Mouse (Mus musculus): ENCODE measurements at regions not wholly inside any gene's neighbourhood (a gene's known extent, or its start where the extent isn't known, plus 50 kb on each side); places are given as distances from the start of the nearest gene placed in this dataset.

- DNase-seq (ENCODE audit: low spot score) (no peak), ATAC-seq (ENCODE audit: extremely low read depth, insufficient number of reproducible peaks, low FRiP score, poor library complexity, severe bottlenecking) (no peak)
- Histone ChIP-seq H3K4me3 (ENCODE audit: low read depth, low read length) (no peak overlapping the region), H3K9me3 (replicated peaks) (no peaks in the 10 kb centered on the region), H3K4me1 (ENCODE audit: insufficient read depth, low read depth, low read length) (no peaks in the 10 kb centered on the region), H3K27me3 (ENCODE audit: insufficient read depth, low read length) (no peaks in the 10 kb centered on the region), H3K36me3 (replicated peaks) (no peaks in the 10 kb centered on the region)
- TF ChIP-seq POLR2AphosphoS5 (IDR thresholded peaks at IDR 0.05; ENCODE audit: insufficient replicate concordance, low read depth, low read length) (no peak), TAL1 (conservative IDR thresholded peaks at IDR 0.05; ENCODE audit: low read depth, low read length) (no peak), GATA1 (IDR thresholded peaks at IDR 0.05; ENCODE audit: borderline replicate concordance, low read length) (no peak), CTCF (IDR thresholded peaks at IDR 0.05; ENCODE audit: low read depth, low read length) (no peak), GATA2 (IDR thresholded peaks at IDR 0.05; ENCODE audit: borderline replicate concordance, low read depth, low read length) (no peak)
These were observed 304.1 kb upstream of the N6amt1 start for GRCm38 (mm10) chr16:87049741-87050383.

- H3K27me3 ChIP-seq (ENCODE audit: insufficient read depth, low read length): no peaks in the 10 kb centered on the region
- H3K36me3 ChIP-seq (replicated peaks): no peaks in the 10 kb centered on the region
- H3K4me1 ChIP-seq (ENCODE audit: insufficient read depth, low read depth, low read length): no peaks in the 10 kb centered on the region
- no peaks in the 10 kb centered on the region for H3K9me3 ChIP-seq (replicated peaks)
- no peak overlapping the region for H3K4me3 ChIP-seq (ENCODE audit: low read depth, low read length)
- no peak for DNase-seq (ENCODE audit: low spot score)
- no peak for ATAC-seq (ENCODE audit: extremely low read depth, insufficient number of reproducible peaks, low FRiP score, poor library complexity, severe bottlenecking)
- TF ChIP-seq GATA2 (IDR thresholded peaks at IDR 0.05; ENCODE audit: borderline replicate concordance, low read depth, low read length) (no peak), GATA1 (IDR thresholded peaks at IDR 0.05; ENCODE audit: borderline replicate concordance, low read length) (no peak), TAL1 (conservative IDR thresholded peaks at IDR 0.05; ENCODE audit: low read depth, low read length) (no peak), POLR2AphosphoS5 (IDR thresholded peaks at IDR 0.05; ENCODE audit: insufficient replicate concordance, low read depth, low read length) (no peak), CTCF (IDR thresholded peaks at IDR 0.05; ENCODE audit: low read depth, low read length) (no peak)
These were observed 309.0 kb upstream of the N6amt1 start for GRCm38 (mm10) chr16:87044773-87045561.

- H3K27me3 ChIP-seq (ENCODE audit: insufficient read depth, low read length): no peaks in the 10 kb centered on the region
- no peak overlapping the region for H3K4me3 ChIP-seq (ENCODE audit: low read depth, low read length)
- H3K4me1 ChIP-seq (ENCODE audit: insufficient read depth, low read depth, low read length): no peaks in the 10 kb centered on the region
- no peaks in the 10 kb centered on the region for H3K9me3 ChIP-seq (replicated peaks)
- no peak for DNase-seq (ENCODE audit: low spot score)
- TF ChIP-seq GATA1 (IDR thresholded peaks at IDR 0.05; ENCODE audit: borderline replicate concordance, low read length) (no peak), GATA2 (IDR thresholded peaks at IDR 0.05; ENCODE audit: borderline replicate concordance, low read depth, low read length) (no peak), POLR2AphosphoS5 (IDR thresholded peaks at IDR 0.05; ENCODE audit: insufficient replicate concordance, low read depth, low read length) (no peak), CTCF (IDR thresholded peaks at IDR 0.05; ENCODE audit: low read depth, low read length) (no peak), TAL1 (conservative IDR thresholded peaks at IDR 0.05; ENCODE audit: low read depth, low read length) (no peak)
- no peaks in the 10 kb centered on the region for H3K36me3 ChIP-seq (replicated peaks)
- ATAC-seq (ENCODE audit: extremely low read depth, insufficient number of reproducible peaks, low FRiP score, poor library complexity, severe bottlenecking): no peak
These were observed 310.3 kb upstream of the N6amt1 start for GRCm38 (mm10) chr16:87043689-87044088.

GRCm38 (mm10) chr16:87040366-87040765, 313.6 kb upstream of the N6amt1 start:
- no peak for DNase-seq (ENCODE audit: low spot score)
- H3K4me3 ChIP-seq (ENCODE audit: low read depth, low read length): no peak overlapping the region
- no peak for ATAC-seq (ENCODE audit: extremely low read depth, insufficient number of reproducible peaks, low FRiP score, poor library complexity, severe bottlenecking)
- no peaks in the 10 kb centered on the region for H3K36me3 ChIP-seq (replicated peaks)
- no peaks in the 10 kb centered on the region for H3K27me3 ChIP-seq (ENCODE audit: insufficient read depth, low read length)
- H3K4me1 ChIP-seq (ENCODE audit: insufficient read depth, low read depth, low read length): no peaks in the 10 kb centered on the region
- H3K9me3 ChIP-seq (replicated peaks): no peaks in the 10 kb centered on the region
- TF ChIP-seq POLR2AphosphoS5 (IDR thresholded peaks at IDR 0.05; ENCODE audit: insufficient replicate concordance, low read depth, low read length) (no peak), GATA2 (IDR thresholded peaks at IDR 0.05; ENCODE audit: borderline replicate concordance, low read depth, low read length) (no peak), GATA1 (IDR thresholded peaks at IDR 0.05; ENCODE audit: borderline replicate concordance, low read length) (no peak), CTCF (IDR thresholded peaks at IDR 0.05; ENCODE audit: low read depth, low read length) (no peak), TAL1 (conservative IDR thresholded peaks at IDR 0.05; ENCODE audit: low read depth, low read length) (no peak)

- TF ChIP-seq GATA2 (IDR thresholded peaks at IDR 0.05; ENCODE audit: borderline replicate concordance, low read depth, low read length): no peak
- TF ChIP-seq POLR2AphosphoS5 (IDR thresholded peaks at IDR 0.05; ENCODE audit: insufficient replicate concordance, low read depth, low read length): no peak
- TF ChIP-seq CTCF (IDR thresholded peaks at IDR 0.05; ENCODE audit: low read depth, low read length): no peak
- no peak for TF ChIP-seq TAL1 (conservative IDR thresholded peaks at IDR 0.05; ENCODE audit: low read depth, low read length)
- TF ChIP-seq GATA1 (IDR thresholded peaks at IDR 0.05; ENCODE audit: borderline replicate concordance, low read length): no peak
- no peaks in the 10 kb centered on the region for H3K9me3 ChIP-seq (replicated peaks)
- no peaks in the 10 kb centered on the region for H3K4me1 ChIP-seq (ENCODE audit: insufficient read depth, low read depth, low read length)
- ATAC-seq (ENCODE audit: extremely low read depth, insufficient number of reproducible peaks, low FRiP score, poor library complexity, severe bottlenecking) (no peak), DNase-seq (ENCODE audit: low spot score) (no peak)
- no peaks in the 10 kb centered on the region for H3K36me3 ChIP-seq (replicated peaks)
- H3K27me3 ChIP-seq (ENCODE audit: insufficient read depth, low read length): no peaks in the 10 kb centered on the region
- H3K4me3 ChIP-seq (ENCODE audit: low read depth, low read length): no peak overlapping the region
These were observed 314.1 kb upstream of the N6amt1 start for GRCm38 (mm10) chr16:87039861-87040260.

- Histone ChIP-seq H3K4me3 (ENCODE audit: low read depth, low read length) (no peak overlapping the region), H3K4me1 (ENCODE audit: insufficient read depth, low read depth, low read length) (no peaks in the 10 kb centered on the region), H3K9me3 (replicated peaks) (no peaks in the 10 kb centered on the region), H3K36me3 (replicated peaks) (no peaks in the 10 kb centered on the region), H3K27me3 (ENCODE audit: insufficient read depth, low read length) (no peaks in the 10 kb centered on the region)
- TF ChIP-seq GATA2 (IDR thresholded peaks at IDR 0.05; ENCODE audit: borderline replicate concordance, low read depth, low read length) (no peak), CTCF (IDR thresholded peaks at IDR 0.05; ENCODE audit: low read depth, low read length) (no peak), GATA1 (IDR thresholded peaks at IDR 0.05; ENCODE audit: borderline replicate concordance, low read length) (no peak), TAL1 (conservative IDR thresholded peaks at IDR 0.05; ENCODE audit: low read depth, low read length) (no peak), POLR2AphosphoS5 (IDR thresholded peaks at IDR 0.05; ENCODE audit: insufficient replicate concordance, low read depth, low read length) (no peak)
- ATAC-seq (ENCODE audit: extremely low read depth, insufficient number of reproducible peaks, low FRiP score, poor library complexity, severe bottlenecking) (no peak), DNase-seq (ENCODE audit: low spot score) (no peak)
These were observed 316.9 kb upstream of the N6amt1 start for GRCm38 (mm10) chr16:87037061-87037460.

Data from G1E (cell line).